Mouse (Mus musculus): ENCODE data around the gene Slc6a13. TPM values are rescaled to one million over a fixed set of nuclear protein-coding genes. Genes with fewer than 3 reads are reported as not detected.

Slc6a13 gene
- polyA plus RNA-seq (2015; fragmentation: Nextera tagmentation; extraction: Ambion mirVana) = 0.46 and 0.52 TPM in 2 replicates

GRCm38 (mm10) chr6:121299954-121300353 lies at the start of gene Slc6a13:
Gene Slc6a13 (plus strand): TSS chr6:121300227.
- Histone ChIP-seq H3K9ac (ENCODE audit: low read length) (0 out of 2 replicates have a peak within 1 kb of the TSS, but pooled peaks have one; percentile 8), H3K4me3 (ENCODE audit: low read depth, low read length) (no peak within 1 kb of the TSS), H3K4me2 (replicated peaks; ENCODE audit: low read depth) (peak within 1 kb of the TSS; percentile 5; the same call in 1 of the 2 replicates), H3K4me1 (replicated peaks; ENCODE audit: control insufficient read depth, insufficient read depth) (peaks cover 5% of the 10 kb centered on the region; the same call in 1 of the 2 replicates), H3K27ac (replicated peaks) (no peak within 1 kb of the TSS), H3K27me3 (ENCODE audit: control insufficient read depth, insufficient read depth, low read length) (no peaks in the 10 kb centered on the region), H3K36me3 (ENCODE audit: control insufficient read depth, insufficient read depth, low read length) (no peaks in the 10 kb centered on the region), H3K9me3 (ENCODE audit: control insufficient read depth, low read length) (no peaks in the 10 kb centered on the region)
- no peak for TF ChIP-seq EP300 (optimal IDR thresholded peaks at IDR 0.05)
- 2% methylated on average over 11 of the region's 11 CpGs for WGBS
- ATAC-seq (ENCODE audit: low FRiP score, low TSS enrichment) (no peak), DNase-seq (ENCODE audit: low spot score) (peak; percentile 24)

- no peaks in the 10 kb centered on the region for H3K36me3 ChIP-seq (ENCODE audit: control insufficient read depth, insufficient read depth, low read length)
- H3K4me2 ChIP-seq (replicated peaks; ENCODE audit: low read depth) = no peak overlapping the region
- H3K9me3 ChIP-seq (ENCODE audit: control insufficient read depth, low read length) = no peaks in the 10 kb centered on the region
- no peak overlapping the region for H3K27ac ChIP-seq (replicated peaks)
- no peaks in the 10 kb centered on the region; the same call in 1 of the 2 replicates for H3K4me1 ChIP-seq (replicated peaks; ENCODE audit: control insufficient read depth, insufficient read depth)
- no peaks in the 10 kb centered on the region for H3K27me3 ChIP-seq (ENCODE audit: control insufficient read depth, insufficient read depth, low read length)
- ATAC-seq (ENCODE audit: low FRiP score, low TSS enrichment) (no peak), DNase-seq (ENCODE audit: low spot score) (no peak)
- TF ChIP-seq CTCF (IDR thresholded peaks at IDR 0.05; ENCODE audit: low read depth) = no peak
- no peak for TF ChIP-seq EP300 (optimal IDR thresholded peaks at IDR 0.05)
- H3K9ac ChIP-seq (ENCODE audit: low read length) = no peak overlapping the region
- WGBS = 77% methylated on average over 1 of the region's 1 CpGs
- no peak overlapping the region for H3K4me3 ChIP-seq (ENCODE audit: low read depth, low read length)
Observed at GRCm38 (mm10) chr6:121250406-121250805, 49.6 kb upstream of the Slc6a13 start.

- no peak for DNase-seq (ENCODE audit: low spot score)
- Histone ChIP-seq H3K36me3 (ENCODE audit: control insufficient read depth, insufficient read depth, low read length) (no peaks in the 10 kb centered on the region), H3K9me3 (ENCODE audit: control insufficient read depth, low read length) (no peaks in the 10 kb centered on the region), H3K9ac (ENCODE audit: low read length) (no peak overlapping the region), H3K27me3 (ENCODE audit: control insufficient read depth, insufficient read depth, low read length) (no peaks in the 10 kb centered on the region), H3K4me1 (replicated peaks; ENCODE audit: control insufficient read depth, insufficient read depth) (no peaks in the 10 kb centered on the region), H3K4me3 (ENCODE audit: low read depth, low read length) (no peak overlapping the region), H3K4me2 (replicated peaks; ENCODE audit: low read depth) (no peak overlapping the region), H3K27ac (replicated peaks) (no peak overlapping the region)
- ATAC-seq (ENCODE audit: low FRiP score, low TSS enrichment) = no peak
- WGBS = 77% methylated on average over 5 of the region's 5 CpGs
- no peak for TF ChIP-seq EP300 (optimal IDR thresholded peaks at IDR 0.05)
- no peak for TF ChIP-seq CTCF (IDR thresholded peaks at IDR 0.05; ENCODE audit: low read depth)
Observed at GRCm38 (mm10) chr6:121251256-121251655, 48.8 kb upstream of the Slc6a13 start.

GRCm38 (mm10) chr6:121260548-121260947 lies 39.5 kb upstream of the Slc6a13 start:
- Histone ChIP-seq H3K4me1 (replicated peaks; ENCODE audit: control insufficient read depth, insufficient read depth) (no peaks in the 10 kb centered on the region), H3K27ac (replicated peaks) (no peak overlapping the region), H3K9ac (ENCODE audit: low read length) (no peak overlapping the region), H3K4me3 (ENCODE audit: low read depth, low read length) (no peak overlapping the region), H3K4me2 (replicated peaks; ENCODE audit: low read depth) (no peak overlapping the region), H3K9me3 (ENCODE audit: control insufficient read depth, low read length) (no peaks in the 10 kb centered on the region), H3K36me3 (ENCODE audit: control insufficient read depth, insufficient read depth, low read length) (no peaks in the 10 kb centered on the region), H3K27me3 (ENCODE audit: control insufficient read depth, insufficient read depth, low read length) (no peaks in the 10 kb centered on the region)
- ATAC-seq (ENCODE audit: low FRiP score, low TSS enrichment) = no peak
- peak; percentile 68 for DNase-seq (ENCODE audit: low spot score)
- peak; percentile 85 for TF ChIP-seq CTCF (IDR thresholded peaks at IDR 0.05; ENCODE audit: low read depth)
- no peak for TF ChIP-seq EP300 (optimal IDR thresholded peaks at IDR 0.05)
- 30% methylated on average over 9 of the region's 9 CpGs for WGBS

GRCm38 (mm10) chr6:121261233-121261632 lies 38.8 kb upstream of the Slc6a13 start:
- Histone ChIP-seq H3K9ac (ENCODE audit: low read length) (no peak overlapping the region), H3K4me1 (replicated peaks; ENCODE audit: control insufficient read depth, insufficient read depth) (no peaks in the 10 kb centered on the region), H3K4me2 (replicated peaks; ENCODE audit: low read depth) (no peak overlapping the region), H3K36me3 (ENCODE audit: control insufficient read depth, insufficient read depth, low read length) (no peaks in the 10 kb centered on the region), H3K27me3 (ENCODE audit: control insufficient read depth, insufficient read depth, low read length) (no peaks in the 10 kb centered on the region), H3K9me3 (ENCODE audit: control insufficient read depth, low read length) (no peaks in the 10 kb centered on the region), H3K27ac (replicated peaks) (no peak overlapping the region), H3K4me3 (ENCODE audit: low read depth, low read length) (no peak overlapping the region)
- ATAC-seq (ENCODE audit: low FRiP score, low TSS enrichment) (no peak), DNase-seq (ENCODE audit: low spot score) (no peak)
- 72% methylated on average over 8 of the region's 8 CpGs for WGBS
- TF ChIP-seq CTCF (IDR thresholded peaks at IDR 0.05; ENCODE audit: low read depth) (no peak), EP300 (optimal IDR thresholded peaks at IDR 0.05) (no peak)

GRCm38 (mm10) chr6:121262004-121262403 lies 38.0 kb upstream of the Slc6a13 start:
- ATAC-seq (ENCODE audit: low FRiP score, low TSS enrichment) (no peak), DNase-seq (ENCODE audit: low spot score) (no peak)
- Histone ChIP-seq H3K9me3 (ENCODE audit: control insufficient read depth, low read length) (no peaks in the 10 kb centered on the region), H3K27me3 (ENCODE audit: control insufficient read depth, insufficient read depth, low read length) (no peaks in the 10 kb centered on the region), H3K4me3 (ENCODE audit: low read depth, low read length) (no peak overlapping the region), H3K9ac (ENCODE audit: low read length) (no peak overlapping the region), H3K4me2 (replicated peaks; ENCODE audit: low read depth) (no peak overlapping the region), H3K36me3 (ENCODE audit: control insufficient read depth, insufficient read depth, low read length) (no peaks in the 10 kb centered on the region), H3K27ac (replicated peaks) (no peak overlapping the region), H3K4me1 (replicated peaks; ENCODE audit: control insufficient read depth, insufficient read depth) (no peaks in the 10 kb centered on the region)
- TF ChIP-seq CTCF (IDR thresholded peaks at IDR 0.05; ENCODE audit: low read depth) (no peak), EP300 (optimal IDR thresholded peaks at IDR 0.05) (no peak)
- 85% methylated on average over 10 of the region's 10 CpGs for WGBS
